Mouse (Mus musculus) left cerebral cortex, adult 9 months (tissue): ENCODE measurements around the gene Spsb4.

Experiments
- DNase-seq, 2 experiments: peaks; one replicate each; pipeline ENCODE4 v3.0.0; 2022; ENCODE audit warnings: low spot score in 2 of 2

The Spsb4 gene

GRCm38 (mm10) chr9:96978147-96978782, 40.4 kb downstream of the Spsb4 start:
- no peak for DNase-seq

DNA sequence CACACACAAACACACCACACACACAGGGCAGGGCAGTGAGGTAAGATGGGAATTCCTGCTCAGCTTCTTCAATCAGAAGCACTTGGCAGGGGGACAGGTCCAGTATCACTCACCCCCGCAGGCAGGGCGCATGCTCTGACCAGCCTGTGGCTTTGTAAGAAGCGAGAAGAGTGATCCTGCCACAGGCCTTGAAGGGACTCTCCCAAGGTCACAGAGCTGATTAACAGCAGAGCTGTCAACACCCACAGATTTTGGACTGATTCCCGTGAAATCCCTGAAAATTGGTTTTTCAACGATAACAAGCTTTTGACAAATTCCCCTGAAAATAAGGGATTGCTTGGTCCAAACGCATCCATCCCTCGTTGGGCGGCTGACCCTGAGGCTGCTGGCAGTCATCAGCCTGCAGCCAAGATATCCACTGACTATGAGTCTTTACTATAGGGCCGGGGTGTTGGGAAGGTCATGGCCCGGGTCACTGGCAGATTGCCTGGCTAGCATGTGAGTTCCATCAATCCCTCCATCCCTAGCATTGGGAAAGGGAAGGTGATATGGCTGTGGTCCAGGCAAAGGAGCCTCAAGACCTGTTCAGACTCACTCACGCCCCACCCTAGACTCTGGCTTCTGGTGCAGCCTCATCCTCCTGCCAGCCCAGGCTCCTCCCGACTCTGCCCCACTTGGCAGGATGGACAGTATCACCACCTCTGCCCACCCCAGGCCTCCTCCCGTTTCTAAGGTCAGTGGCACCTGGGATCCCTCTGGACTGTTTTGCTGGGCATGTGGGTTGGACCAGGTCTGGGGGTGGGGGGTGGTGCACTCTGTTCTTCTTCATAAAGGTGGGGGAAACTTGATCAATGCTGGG, 41.1 kb downstream of the Spsb4 start:
- DNase-seq: no peak

DNA sequence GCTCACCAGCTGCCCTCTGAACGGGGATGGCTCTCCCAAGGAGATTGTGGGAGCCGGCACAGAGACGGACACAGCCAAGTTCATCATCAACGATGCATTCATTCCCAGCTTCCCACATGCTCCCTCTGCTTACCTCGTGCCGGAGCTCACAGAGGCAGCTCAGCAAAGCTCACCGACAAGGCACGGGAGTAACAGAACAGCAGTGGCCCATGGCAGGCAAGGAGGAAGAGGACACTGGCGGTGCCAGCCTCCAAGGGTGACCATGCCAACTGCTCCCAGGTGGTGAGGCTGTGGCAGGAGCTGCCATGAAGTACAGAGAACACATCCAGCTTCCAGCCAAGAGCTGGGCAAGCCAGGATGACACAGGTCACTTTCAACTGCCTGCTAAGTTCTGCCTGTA, 45.6 kb downstream of the Spsb4 start:
- no peak for DNase-seq

- no peak for DNase-seq
Measured at GRCm38 (mm10) chr9:96971625-96972404, 46.8 kb downstream of the Spsb4 start.

DNA sequence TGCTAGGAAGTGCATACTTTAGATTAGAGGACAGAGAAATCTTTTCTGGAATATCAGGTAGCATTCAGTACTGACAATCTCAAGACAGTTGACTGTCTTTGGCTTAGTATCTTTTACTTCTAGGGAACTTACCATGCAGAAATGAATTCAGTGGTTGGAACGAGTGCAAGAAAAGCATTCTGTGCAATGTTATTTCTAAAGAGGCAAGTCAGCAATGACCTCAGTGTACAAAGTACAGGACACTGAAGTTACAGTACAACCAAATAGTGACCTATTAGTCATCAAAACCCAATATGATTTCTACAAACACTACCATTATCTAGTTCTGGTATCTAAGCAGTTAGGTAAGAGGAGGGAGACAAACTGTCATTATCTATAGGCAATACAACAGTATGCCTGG, 51.1 kb downstream of the Spsb4 start:
- DNase-seq: no peak

DNA sequence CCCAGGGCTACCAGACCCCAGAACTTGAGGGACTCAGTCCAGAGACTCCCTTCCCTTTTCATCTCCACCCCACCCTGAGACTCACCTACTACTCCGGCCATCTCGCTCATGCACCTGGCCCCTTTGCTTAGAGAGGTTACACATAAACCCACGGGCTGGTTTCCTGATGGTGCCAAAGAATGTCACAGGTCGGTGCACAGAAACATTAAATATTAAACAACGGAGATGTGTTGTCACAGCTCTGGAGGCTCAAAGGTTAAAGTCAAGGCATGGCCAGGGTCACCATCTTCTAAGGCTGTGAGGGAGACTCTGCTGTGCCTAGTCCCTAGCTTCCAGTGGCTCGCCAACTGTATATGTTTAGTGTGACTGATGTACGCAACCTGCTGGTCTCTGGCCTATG, 52.2 kb downstream of the Spsb4 start:
- DNase-seq: no peak

DNA sequence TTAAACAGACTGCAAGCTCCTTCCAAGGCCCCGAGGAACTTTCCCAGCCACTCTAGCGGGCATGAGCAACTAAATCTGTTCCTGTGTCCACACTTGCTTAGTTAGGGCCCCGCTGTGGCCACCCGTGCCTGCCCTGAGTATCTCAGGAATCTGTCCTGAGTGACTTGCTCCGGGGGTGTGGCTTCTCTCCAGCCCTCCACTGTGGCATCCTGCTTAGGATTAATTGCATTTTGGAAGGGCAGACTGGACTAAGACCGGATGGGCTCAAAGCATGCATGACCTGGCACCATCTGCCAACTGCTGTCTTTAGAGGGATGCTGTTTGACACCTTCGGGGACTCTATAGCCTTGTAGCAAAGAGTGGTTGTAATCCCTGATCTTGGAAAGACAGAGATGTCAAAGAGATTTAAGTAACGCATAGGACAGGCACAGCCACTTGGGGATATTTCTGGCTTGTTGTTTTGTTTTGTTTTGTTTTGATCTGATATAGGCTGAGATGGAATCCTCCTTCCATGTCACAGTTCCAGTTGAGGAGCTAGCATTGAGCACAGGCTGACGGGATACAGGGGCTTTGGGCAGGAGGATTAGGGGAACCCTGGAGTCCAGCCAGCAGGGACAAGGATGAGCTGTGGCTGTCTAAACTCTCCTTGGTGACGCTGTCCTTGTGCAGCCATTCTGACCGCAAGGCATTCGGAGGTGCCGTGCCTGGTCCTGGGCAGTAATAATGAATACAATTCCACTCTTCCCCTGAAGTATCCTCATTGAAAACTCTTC, 55.0 kb downstream of the Spsb4 start:
- no peak for DNase-seq

DNA sequence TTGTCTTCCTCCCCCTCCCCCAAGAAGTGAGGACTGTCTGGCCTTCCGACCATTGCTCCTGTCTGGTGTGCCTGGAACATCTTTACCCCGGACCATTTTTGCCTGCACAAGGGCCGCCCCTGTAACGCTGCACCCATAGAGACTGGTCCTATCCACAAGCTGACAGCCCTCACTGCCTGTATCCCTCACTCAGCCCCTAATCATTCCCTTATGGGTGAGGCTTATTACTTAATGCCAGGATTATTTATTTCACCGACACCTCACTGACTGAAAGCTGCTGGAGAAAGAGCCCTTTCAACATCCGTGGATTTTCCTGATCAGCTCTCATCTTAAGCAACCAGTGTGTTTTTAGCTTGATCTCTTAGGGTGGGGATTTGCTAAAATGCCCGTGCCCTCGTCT, 55.9 kb downstream of the Spsb4 start:
- DNase-seq: no peak

- DNase-seq: no peak
Measured at GRCm38 (mm10) chr9:96961986-96962701, 56.5 kb downstream of the Spsb4 start.

DNA sequence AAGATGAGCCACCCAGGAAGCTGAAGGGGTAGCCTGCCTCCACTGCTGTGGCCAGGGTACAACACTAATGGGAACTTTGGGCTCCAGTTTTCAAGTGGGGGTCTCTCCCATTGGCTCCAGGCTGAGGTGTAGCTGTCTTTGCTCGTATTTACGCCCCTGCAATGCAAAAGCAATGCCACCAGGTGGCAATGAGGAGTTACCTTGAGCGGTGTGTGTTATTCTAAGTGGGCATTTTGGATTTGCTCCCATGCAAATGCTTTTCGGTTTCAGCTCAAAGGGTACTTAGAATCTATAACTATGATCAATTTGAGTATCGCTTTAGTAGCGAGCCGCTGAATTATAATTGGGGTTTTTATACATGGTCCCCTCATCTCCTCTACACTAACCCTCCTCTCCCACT, 57.6 kb downstream of the Spsb4 start:
- DNase-seq: peak in 1 of 2 experiments; percentile 26

- no peak for DNase-seq
Measured at GRCm38 (mm10) chr9:96960241-96960640, 58.4 kb downstream of the Spsb4 start.

- no peak for DNase-seq
Measured at GRCm38 (mm10) chr9:96959469-96959868, 59.2 kb downstream of the Spsb4 start.

GRCm38 (mm10) chr9:96958009-96958615, 60.5 kb downstream of the Spsb4 start:
- no peak for DNase-seq

DNA sequence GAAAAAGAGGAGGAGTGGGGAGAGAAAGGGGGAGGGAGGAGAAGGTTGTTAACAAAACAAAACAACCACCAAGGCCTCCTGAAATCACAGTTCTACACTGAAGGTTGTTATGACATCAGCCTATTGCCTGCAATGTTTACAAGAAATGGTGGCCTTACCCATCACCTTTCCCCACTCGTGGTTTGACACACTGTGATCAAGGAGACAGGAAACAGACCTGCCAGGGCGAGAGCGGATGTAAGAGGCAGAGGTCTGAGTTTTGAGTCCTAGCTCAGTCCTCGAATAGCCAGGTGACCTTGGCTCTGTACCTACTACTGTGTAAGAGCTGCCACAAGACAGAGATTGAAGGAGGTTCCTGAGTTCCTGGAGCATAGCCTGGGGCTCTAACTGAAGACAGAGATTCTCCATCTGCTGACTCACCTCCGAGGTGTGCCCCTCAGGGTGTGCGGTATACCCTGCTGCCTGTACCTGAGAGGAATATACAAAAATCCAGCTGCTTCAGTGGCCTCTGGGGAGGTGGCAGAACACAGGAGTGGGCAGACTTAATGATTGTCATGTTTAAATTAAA, 61.3 kb downstream of the Spsb4 start:
- no peak for DNase-seq

- DNase-seq: no peak
Measured at GRCm38 (mm10) chr9:96956646-96957297, 61.9 kb downstream of the Spsb4 start.

DNA sequence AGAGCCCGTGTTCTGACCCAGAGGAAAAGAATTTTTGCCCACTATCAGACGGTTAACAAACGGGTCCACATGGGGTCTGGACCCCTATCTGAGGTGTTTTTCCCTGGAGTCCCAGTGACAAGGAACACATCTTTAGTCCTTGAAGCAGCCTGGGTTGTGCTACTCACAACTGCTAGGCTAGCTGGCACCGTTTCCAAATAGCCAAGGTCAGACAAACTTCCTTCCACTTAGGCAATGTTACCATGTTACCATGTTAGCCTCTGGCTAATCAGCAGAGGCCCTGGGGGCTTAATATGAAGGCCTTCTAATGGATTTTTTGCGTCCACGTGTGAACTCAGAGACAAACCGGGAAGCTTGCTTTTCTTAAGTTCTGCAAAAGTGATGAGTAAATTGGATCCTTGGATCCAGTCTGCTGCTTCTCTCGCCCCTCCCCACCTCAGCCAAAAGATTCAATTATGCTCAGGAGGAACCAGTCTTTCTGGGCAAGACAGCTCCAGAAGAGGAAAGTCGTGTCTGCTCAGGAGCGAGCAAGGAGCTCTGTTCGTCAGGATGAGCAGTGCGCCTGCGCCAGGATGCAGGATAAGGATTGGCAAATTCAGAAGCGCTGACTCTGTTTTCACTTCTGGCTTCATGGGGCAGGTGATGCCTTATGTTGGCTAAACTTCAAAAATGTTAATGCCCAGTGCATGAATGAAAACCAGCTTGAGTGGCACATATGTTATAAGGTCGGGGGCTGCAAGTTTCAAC, 64.4 kb downstream of the Spsb4 start:
- peak in 1 of 2 experiments; percentile 23 for DNase-seq

GRCm38 (mm10) chr9:96953443-96953842, 65.2 kb downstream of the Spsb4 start:
- no peak for DNase-seq

GRCm38 (mm10) chr9:96952310-96952975, 66.2 kb downstream of the Spsb4 start:
- DNase-seq: peak in 1 of 2 experiments; percentile 25
